Mouse (Mus musculus) cerebellum, postnatal 25 days (tissue): Measurements from ENCODE around the gene Serpina10.
"Not testable (repeated sequence)": the region's sequence is repeated elsewhere in the genome, so short reads cannot be mapped to it uniquely, and the experiment has no call there.

ENCODE experiments used
- DNase-seq, 2 experiments: peaks; one replicate each; pipeline ENCODE4 v3.0.0; 2021; ENCODE audit warnings: mixed read lengths in 2 of 2

The Serpina10 gene

DNA sequence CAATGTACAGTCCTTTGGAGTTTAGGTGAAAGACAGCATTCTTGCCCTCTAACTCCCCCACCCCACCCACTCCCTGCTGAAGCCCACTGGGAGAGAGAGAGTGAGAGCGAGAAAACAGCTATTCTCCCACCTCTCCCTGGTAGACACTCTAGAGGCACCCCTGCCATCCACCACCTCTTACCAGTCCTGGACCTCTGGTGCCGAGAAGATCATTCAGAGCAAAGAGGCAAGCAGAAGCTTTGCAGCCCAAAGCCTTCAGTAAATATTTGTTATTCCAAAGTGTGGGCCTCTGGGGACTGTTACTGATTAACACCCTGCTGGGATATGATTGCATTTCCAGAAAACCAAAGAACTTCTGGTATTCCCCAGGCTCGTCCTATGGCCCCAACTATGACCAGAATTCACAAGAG, at the start of gene Serpina10:
Gene Serpina10 (minus strand): TSS at position 242 of the 410 bp plus-strand sequence.
- DNase-seq: no peak

DNA sequence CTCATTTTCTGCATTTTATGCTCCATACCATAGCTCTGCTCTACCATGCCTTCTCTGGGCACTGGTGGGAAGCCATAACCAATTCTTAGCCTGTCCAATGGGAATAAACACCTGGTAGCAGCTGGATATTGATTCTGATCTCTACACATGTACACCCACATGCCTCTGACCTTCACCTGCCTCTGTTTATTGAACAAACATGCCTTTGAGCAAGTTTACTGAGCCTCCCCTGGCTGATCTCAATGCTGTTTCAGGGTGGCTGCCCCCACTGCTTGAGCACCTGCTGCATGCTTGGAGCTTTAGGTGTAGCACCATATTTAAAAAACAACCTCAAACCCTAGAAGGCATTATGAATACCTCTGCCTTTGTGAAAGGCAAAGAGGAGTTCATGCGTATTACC, 48.6 kb upstream of the Serpina10 start:
- not testable (repeated sequence) for DNase-seq

DNA sequence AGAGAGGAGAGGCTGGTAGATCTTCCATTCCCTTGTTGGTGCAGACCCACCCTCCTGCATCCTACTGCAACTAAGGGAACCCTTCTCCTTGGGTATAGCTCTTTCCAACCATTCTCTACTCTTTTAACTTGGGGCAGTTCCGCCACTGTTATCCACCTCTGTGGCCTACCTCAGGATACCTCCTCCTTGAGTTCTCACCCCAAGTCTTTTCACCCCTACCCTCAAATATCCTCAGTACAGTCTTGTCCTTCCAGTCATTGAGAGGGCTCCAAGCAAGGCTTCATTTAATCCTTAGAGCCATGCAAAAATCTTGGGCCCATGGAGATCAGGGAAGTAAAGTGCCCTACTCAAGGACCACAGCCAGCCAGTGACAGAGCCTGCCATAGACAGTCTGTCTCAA, 44.8 kb upstream of the Serpina10 start, which contains the start of gene Serpina16:
Gene Serpina16 (minus strand): TSS at position 101 of the 400 bp plus-strand sequence.
- DNase-seq: no peak

DNA sequence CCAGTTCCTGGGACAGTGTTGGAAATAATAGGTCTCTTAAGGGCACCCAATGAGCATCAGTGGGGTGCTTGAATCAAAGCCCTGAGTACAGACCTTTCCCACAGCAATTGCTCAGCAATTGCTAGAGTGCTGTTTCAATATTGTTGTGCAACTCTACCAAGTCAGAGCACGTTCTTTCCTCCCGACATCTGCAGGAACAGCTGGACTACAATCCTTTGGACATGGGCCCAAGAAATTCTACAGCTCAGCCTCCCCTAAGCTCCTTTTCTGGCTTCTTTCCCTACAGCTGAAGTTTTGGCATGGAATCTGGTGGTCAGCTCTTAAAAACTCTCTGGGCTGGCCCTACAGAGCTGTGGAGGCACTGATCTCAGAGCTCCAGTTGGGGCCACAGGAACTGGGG, 41.9 kb upstream of the Serpina10 start:
- DNase-seq: no peak

DNA sequence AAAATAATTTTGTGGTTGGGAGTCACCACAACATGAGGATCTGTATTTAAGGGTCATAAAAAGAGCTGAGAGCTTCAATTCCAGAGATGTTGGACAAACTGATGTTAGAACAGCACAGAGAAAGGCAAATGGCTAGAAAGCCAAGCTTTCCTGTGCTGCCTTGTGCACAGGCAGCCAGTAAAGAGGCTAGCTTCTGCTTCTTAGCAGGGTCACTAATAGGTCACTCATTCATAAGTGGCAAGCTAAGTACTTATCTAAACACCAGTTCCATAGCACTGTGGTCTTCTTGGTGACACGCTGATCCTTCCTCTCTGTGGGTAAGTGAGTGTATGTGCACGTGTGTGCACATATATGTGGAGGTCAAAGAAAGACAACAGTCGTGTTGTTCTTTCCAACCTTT, 40.2 kb upstream of the Serpina10 start:
- no peak for DNase-seq

DNA sequence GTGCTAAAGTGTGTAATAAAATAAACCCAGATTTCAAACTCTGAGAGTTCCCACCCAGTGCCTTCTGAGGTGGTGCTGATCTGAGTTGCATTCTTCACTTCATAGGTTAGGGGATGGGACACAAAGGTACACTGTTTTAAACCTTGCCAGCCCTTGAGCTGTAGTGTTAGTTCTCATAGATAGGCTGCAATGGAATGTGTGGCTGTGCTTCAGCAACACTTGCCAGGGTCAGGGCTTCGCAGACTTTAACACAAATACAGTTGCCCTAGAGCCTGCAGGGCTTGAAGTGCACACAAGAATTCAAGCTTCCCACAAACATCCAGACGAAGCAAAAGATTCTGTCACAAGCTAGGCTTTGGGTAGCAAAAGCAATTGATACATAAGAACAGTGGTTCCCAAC, 39.7 kb upstream of the Serpina10 start:
- no peak for DNase-seq

DNA sequence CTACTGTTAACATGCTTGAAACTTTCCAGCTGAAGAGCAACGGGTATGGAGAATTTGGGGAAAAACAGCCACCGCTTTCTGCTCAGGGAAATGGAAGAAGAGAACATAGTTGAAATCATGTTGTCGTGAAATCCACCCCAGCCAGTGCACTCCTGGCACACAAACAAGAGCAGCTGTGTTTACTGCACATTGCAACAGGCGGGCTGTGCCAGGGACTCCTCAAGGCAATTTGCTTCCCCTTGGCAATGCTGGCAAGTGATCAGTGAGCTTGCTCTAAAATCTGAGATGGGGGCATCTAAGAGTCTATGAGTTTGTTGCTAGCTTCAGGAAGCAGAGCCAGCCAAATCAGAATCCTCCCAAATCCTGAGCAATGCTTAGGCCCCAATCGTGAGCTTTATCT, 39.1 kb upstream of the Serpina10 start:
- DNase-seq: no peak

DNA sequence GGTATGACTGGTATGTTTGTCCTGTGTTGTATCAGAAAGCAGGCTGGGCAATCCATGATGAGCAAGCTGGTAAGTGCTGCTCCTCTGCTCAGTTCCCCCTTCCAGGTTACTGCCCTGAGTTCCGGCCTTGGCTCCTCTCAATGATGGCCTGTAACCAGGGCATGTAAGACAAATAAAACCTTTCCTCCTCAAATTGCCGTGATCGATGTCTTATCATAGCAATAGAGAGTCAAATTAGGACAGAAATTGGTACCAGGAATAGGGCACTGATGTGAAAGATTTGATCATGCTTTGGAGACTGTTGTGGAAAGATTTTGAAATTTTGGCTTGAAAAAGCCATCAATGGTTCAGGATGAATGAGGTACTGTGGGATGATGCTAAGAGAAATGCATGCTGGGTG, 34.0 kb upstream of the Serpina10 start:
- DNase-seq: no peak

DNA sequence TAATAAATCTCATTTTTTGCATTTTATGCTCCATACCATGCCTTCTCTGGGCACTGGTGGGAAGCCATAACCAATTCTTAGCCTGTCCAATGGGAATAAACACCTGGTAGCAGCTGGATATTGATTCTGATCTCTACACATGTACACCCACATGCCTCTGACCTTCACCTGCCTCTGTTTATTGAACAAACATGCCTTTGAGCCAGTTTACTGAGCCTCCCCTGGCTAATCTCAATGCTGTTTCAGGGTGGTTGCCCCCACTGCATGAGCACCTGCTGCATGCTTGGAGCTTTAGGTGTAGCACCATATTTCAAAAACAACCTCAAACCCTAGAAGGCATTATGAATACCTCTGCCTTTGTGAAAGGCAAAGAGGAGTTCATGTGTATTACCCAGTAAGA, 30.8 kb upstream of the Serpina10 start:
- DNase-seq: not testable (repeated sequence)

DNA sequence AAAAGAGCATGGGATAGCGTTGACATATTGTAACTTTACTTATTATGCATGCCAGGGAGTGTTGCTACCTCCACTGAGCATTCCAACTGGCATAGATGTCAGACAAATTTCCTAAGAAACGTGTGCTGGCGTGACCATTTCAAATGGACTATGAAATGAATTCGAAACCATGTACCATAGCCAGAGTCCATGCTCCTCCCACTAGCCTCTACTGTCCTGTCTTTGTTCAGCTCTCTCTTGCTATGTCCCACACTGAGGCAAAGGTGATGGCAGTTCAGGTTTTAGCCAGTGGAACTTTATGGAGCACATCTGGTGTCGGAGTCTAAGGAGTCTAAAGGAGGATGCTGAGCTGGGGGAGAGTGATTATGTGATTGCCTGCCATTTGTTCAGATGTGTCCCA, 28.8 kb upstream of the Serpina10 start:
- DNase-seq: no peak

DNA sequence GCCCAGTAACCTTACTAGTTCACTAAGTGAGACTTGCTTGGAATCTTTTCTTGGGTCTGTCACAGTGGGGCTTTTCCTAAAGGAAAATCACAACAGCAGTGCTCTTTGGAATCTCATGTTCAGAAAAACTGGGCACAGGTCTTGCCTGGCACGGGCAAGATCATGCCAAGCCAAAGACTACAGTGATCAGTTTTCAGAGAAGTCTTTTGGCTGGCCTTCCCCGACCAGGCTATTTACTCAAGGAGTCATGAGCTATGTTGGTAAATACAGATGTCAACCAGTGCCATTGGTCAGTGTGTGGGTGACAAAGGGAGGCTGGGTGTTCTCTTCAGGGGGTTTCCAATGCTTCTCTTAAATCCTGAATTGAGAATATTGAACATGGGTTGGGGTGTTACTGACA, 27.9 kb upstream of the Serpina10 start:
- DNase-seq: no peak

DNA sequence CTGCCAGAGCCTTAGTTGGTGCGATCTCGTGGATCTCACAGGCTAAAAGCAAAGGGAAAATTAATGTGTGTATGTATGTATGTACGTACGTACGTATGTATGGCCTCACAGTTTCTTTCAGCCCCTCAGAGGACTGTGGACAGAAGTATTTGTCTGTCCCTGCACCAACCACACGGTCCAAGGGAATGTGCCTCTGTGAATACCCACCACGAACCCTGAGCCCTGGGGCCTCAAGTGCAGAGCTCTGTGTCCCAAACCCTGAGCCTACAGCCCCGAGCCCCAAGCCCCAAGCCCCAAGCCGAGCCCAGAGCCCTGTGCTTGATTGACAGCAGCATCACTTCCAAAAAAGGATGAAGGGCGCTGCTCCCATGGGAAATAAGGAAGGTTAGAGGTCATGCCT, 26.7 kb upstream of the Serpina10 start:
- DNase-seq: no peak

DNA sequence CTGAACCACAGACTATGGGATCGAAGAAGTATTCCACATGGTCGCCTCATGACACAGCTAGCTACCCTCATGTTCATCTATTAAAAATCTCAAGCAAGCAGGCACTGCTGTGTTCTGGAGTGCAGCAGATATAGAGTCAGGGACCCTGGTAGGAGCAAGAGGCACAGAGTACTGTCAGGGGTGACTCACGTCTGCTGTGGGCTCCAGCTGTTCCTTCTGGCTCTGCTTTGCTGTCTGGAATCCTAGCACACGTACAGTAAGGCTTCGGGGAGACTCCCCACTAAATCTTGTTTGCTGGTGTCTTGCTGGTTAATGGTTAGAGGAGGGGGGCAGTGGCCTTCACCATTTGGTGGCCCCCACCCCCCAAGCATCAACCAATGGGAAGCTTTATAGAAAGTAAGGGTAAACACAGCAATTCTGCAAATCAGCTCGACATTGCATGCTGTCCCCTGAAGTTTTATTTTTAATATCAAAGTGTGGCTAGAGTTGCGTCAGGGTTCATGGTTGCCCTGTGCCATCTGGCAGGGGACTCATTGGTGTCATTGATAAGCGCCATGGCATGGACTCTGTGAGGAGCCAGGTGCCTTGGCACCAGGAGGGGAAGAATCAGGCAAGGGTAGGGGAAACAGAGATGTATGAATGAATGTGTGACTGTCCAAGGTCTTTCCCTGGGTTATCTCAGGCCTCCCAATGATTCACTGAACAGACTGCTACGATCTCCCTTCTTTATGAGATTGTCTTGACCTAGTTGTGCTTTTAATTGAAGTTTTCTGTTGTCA, 25.8 kb upstream of the Serpina10 start, which contains the start of gene Serpina6:
Gene Serpina6 (minus strand): TSS at position 365 of the 779 bp plus-strand sequence.
- no peak for DNase-seq

DNA sequence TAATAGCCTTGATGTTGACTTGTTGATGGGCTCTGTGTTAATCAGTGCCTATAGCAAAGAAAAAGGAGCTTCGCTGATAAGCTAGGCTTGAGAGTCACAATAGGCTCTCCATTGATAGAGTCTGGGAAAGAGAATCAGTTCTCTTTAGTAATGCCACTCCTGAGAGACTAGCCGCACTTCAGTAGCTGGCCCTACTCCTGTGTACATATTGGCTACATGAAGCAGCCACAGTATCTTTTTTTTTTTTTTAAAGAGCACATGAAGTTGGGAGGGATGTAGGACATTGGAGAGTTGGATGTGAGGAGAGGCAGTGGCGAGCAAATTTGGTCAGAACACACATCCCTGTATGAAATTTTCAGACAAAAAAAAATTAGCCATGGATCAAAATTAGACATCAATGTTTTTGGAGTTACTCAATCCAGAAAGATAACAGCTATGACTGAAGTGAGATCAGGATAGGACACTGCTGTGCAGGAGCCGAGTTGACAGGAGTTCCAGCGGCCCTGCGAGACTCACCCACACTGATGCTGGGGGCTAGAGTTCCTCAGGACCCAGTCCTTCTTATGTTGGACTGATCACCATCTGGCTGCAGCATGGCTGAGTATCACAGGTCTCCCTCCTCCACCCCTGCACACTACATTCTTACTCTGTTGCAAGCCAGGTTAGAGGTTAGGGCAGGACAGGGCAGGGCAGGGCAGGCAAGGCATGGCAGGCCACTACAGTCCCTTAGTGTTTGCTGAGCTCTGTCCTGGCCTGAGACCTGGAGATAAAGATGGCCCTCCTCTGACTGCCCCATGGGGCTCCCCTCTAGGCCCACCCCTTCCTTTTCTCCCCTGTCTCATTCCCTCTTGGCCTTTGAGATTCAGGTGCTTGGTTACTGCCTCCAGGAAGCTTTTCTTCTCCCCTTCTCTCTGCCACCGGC, 24.1 kb upstream of the Serpina10 start:
- DNase-seq: no peak

DNA sequence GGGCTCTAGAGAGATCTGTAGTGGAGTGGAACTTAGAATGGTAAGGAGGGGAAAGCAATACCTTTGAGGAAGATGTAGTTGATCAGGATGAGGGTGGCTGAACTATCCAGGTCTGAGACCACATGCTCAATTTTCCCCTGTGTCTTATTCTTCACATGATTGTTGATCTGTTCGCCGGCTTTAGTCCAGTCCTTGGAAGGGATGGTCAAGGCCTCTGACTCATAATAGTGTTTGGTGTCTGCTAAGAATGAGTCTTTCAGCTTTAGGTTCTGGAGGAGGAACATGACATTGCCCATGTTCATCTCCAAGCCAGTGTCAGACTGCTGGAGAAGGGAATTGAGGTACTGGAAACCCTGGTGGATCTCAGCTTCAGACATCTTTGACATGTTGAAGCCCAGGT, 22.6 kb upstream of the Serpina10 start:
- no peak for DNase-seq

DNA sequence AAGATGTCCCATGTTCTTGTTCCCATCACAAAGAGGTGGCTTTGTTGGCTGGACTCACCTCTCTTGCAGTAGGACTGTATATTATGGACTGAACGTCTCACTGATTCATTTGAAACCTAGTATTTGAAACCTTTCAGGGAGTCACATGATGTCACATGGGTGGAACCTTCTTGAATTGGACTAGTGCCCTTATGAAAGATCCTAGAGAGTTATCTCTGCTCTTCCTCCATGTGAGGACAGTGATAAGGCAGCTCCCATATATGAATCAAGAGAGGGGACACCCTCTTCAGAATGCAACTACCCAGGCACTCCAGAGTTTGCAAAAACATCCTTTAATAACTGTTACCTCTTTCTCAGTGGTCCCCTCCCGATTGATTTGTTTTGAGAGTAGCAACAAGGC, 15.1 kb upstream of the Serpina10 start:
- DNase-seq: no peak

DNA sequence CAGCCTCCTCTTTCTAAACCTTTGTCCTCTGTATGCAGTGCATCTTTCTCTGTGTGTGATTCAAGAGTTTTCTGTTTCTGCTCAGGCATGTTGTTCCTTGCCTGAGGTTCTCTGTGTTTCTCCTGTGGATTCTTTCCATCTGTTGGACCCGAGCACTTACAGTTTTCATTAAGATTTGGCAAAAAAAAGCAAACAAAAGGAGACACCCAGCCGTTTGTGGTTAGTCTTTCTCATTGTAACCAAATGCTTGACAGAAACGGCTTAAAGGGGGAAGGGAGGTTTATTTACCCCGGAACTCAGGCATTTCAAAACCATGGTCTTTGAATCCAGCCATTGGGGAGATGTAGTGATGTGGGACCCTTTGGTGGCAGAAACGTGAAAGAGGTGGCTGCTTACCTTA, 13.4 kb upstream of the Serpina10 start:
- DNase-seq: no peak

DNA sequence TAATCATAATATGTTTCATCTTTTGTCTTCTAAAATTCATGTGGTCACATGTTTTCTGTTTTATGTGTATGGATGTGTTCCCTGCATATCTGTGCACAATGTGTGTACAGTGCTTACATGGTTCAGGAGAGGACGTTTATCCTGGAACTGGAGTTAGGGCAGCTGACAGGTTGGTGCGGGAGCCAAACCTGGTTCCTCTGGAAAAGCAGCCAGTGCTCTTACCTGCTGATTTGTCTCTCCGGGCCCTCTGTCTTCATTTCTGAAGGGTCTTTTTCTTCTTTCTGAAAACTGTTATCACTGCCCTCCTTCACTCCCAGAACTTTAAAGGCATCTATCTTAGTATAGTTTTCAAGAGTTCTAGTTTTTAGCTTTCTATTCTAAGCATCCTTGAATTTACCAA, 12.6 kb upstream of the Serpina10 start:
- DNase-seq: no peak

DNA sequence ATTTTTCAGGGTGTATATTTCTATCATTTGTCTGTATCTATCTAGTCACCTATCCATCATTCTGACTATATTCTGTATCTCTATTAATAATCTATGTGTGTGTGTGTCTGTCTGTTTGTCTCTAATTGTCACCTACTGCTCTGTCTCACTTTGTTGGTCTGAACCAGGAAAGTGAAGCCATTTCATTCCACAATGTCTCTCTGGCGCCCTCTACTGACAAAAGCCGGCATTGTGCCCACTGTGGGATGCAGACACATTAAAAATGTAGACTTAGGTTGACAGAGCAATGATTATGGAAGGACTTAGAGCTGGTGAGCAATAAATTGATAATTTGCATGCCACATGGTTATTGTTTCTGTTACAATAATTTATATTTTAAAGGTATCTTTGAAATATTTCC, 12.1 kb upstream of the Serpina10 start:
- DNase-seq: peak; percentile 81 to 91

DNA sequence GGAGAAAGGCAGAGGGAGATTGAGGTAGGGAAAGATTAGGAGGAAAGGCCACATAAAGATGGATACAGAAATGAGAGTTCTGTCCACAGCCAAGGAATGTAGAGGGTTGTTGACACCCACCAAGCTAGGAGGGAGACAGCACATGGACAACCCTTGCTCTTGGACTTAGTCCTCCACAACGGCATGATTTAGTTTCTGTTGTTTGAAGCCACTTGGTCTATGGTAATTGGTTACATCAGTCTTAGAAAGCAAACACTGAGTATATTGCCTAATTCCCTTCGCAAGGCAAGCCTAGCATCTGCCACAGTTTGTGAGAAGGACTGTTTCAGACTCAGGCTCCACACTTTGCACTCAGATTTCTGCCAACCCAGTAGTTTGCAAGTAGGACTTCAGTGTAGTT, 4.6 kb upstream of the Serpina10 start:
- DNase-seq: no peak

DNA sequence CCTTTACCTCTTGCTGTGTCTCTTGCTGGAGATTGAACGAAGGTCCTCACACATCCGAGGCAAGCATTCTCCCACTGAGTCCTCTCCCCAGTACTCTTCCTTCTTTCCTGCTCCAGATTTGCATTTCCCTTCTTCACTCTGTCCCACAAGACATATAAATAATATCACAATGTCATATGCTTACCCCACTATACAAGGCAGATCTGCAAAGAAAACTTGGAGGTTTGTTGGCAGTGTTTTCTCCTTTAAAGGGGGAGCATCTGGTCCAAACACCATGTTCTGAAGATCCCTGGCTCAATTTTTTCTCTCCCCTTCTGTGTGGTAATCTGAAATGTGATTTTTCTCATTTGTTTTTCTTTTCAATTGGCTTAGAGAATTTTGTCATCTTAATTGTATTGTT, 3.2 kb upstream of the Serpina10 start:
- no peak for DNase-seq

DNA sequence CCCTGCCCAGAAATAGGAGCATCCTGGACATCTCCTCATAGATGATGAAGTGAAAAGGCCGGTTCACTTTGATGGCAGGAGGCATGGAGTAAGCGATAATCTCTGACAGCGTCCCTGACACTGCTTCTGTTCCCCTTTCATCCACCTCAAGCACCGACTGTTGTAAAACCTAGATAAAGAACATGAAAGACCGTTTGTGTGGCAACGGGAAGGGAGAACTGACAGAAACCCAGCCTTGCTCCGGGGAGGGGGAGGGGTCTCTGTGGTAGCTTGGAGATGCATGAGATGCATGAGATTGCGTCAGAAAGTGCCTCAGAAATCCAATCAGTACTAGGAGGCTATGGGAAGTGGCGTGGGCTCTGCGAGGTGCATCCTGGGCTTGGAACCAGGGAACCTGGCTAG, 14.4 kb downstream of the Serpina10 start:
- no peak for DNase-seq

DNA sequence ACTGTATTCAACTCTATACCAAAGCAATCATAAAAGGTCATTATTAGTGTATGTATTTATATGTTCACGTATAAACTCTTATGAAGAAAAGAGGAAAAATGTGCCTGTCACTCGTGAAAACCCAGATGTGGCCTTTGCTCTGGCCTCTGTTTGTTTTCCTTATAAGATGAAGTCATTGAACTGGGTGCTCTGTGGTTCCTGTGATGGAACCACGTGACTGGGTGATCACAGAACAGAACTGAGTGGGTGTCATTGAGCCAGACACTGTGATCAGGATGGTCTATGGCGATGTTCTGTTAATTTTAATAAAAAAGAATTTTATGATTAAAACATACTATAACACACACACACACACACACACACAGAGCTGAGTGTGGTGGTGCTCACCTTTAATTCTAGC, 15.5 kb downstream of the Serpina10 start:
- no peak for DNase-seq

DNA sequence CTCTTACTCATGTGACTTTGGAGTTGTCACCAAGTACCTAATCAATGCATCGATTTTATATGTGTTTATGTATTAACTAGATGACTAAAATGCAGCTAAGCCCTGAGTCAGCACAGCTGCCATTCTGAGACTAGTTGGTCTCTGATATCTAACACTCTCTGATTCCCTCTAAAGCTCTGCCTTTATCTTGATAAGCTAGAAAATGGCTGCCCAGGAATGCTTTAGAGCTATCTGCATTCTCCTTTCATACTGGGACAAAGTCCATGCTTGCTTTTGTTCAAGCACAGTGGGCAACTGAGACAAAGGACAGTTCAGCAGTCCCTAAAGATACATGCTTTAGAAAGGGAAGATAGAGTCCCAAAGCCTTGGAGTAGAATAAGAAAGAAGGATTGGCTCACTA, 16.1 kb downstream of the Serpina10 start:
- no peak for DNase-seq
